Mouse (Mus musculus) liver (tissue): ENCODE data around the gene Irx5.

Experiments used
- DNase-seq: peaks from one replicate; pipeline ENCODE4 v3.0.0-alpha.2; 2020; ENCODE audit warnings: mixed read lengths

Gene Irx5

DNA sequence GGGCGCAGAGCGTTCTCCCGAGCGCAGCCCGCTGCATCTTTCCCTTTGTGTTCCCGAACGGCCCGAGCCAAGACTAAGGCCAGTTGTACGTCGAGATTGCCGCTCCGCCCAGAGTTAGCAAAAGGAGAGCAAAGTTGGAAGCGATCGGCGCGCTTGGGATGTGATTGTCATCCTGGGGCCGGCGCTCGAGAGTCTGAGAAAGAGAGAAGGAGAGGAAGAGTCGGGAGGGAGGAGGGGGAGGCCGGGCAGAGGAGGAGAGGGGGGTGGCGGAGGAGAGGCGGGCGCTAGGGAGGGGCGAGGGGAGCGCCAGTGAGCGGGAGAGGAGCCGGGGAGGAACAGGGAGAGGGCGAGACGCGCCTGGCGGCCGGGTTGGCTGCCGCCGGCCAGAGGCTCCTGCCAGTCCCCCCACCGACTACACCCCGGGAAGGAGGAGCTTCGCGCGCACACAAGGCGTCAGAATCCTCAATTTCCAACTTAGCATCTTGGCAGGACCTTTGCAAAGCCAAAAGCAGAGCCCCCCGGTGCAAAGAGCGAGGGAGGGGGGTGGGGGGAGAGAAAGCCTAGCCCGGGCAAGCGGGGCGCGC, at the start of gene Irx5:
Irx5 (plus strand) TSS at position 228 of the 584 bp plus-strand sequence.
- DNase-seq, result peak; percentile 66

DNA sequence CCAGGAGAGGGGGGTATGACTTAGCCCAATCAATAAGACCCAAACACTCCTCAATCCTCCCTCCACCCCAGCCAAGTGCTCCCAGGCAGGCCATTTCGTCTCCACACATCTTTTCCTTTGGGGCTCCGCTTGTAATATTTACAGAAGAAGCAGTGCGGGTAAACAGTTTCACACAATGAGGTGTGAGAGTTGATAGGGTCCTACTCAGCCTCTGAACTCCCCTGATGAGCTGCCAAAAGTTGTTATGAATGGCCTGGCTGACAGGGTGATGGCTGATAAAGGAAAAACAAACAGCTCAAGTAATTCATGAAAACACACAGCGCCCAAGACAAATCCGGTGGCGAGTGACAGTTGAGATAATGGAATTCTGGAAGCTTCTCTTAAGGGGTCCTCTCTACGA, 45.2 kb upstream of the Irx5 start:
- no peak for DNase-seq

DNA sequence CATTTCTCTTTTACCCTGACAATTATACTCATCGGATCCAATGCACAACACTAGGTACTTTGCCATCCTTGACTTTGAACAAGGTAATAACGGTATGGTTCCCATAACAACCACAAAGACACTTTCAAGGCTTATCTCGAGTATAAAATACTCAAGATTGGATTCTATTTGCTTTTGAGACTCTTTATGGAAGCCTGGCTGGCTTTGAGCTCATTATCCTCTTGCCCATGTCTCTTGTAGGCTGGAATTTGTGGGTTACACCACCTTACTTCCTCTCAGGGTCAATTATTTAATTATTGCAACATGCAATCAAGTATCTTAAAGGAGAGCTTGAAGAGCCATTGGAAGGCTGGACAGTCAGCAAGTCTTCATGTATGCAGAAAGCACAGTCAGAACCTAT, 43.7 kb upstream of the Irx5 start:
- DNase-seq, result no peak

DNA sequence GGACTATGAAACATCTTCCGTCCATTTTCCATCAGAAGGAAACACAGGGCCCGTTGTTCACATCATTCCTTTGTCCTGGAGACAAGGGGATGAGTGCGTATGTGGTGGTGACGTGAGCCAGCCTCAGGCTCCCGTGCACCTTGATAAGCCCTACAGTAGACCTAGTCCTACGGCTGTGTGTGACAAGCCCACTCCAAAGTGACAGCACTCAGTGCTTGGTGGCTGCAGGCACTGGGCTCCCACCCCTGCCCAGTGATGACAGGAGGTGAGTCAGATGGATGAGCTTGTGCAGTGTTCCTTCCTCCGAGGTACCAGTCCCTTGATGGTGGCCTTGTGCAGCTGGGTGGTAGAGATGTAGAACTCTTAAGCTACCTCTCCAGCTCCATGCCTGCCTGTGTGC, 33.7 kb upstream of the Irx5 start:
- no peak for DNase-seq

DNA sequence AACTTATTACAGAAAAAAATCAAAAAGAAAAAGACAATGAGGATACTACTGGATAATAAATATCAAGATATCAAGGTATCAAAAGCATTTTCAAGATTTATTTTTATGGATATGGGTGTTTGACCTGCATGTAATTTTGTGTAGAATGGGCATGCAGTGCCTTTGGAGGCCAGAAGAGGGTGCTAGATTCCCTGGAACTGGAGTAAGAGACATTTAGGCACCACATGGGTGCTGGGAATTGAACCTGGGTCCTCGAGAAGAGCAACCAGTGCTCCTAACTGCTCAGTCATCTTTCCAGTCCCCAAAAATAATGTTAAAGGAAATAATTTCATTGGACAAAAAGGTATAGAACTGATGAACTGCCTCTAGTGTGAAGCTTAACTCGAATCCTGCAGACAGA, 30.2 kb upstream of the Irx5 start:
- DNase-seq, result no peak

DNA sequence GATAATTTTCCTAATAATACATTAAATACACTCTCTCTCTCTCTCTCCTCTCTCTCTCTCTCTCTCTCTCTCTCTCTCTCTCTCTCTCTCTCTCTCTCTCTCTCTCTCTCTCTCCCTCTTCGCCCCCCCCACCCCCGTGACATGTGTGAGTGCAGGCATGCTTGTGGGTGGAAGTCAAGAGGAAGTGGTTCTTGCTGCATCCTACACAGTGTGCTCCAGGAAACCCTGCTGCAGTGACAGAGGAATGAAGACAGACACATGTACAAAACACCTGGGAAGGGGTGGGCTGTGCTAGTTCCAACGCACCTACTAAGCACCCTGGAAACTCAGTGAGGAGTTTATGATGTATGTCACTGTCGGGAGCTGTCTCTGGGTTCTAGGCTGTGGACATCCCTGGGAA, 28.2 kb upstream of the Irx5 start:
- DNase-seq, result no peak

DNA sequence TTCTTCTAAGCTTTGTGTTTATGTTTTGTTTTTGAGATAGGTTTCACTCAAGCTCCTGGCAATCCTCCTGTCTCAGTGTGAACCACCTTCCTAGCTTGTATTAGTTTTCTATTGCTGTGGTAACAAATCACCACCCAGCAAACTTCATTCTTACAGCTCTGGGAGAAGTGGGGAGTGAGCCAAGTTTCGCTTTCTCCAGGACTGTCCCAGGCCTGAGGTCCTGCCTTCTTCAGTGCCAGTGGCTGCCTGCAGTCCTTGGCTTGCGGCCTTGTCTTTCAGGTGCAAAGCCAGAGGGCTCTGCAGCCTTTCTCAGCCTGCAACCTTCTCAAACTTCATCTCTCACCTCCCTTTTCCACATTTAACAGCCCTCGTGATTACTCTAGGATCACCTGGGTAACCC, 25.6 kb upstream of the Irx5 start:
- DNase-seq, result no peak

DNA sequence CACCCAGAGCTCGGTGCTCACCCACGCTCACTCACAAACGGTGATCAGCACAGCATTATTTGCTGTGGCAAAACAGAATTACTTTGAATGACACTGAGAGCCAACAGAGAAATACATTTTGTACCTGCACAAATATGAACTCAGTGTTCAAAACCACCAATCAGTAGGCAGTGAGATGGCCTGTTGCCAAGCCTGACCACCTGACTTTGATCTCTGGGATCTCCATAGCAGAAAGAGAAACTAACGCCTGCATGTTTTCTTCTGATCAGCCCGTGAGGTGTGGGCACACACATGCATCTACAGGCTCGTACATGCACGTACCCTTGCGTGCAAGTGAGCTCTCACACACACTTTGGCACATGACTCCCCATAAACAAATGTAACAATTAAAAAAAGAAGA, 24.0 kb upstream of the Irx5 start:
- no peak for DNase-seq

DNA sequence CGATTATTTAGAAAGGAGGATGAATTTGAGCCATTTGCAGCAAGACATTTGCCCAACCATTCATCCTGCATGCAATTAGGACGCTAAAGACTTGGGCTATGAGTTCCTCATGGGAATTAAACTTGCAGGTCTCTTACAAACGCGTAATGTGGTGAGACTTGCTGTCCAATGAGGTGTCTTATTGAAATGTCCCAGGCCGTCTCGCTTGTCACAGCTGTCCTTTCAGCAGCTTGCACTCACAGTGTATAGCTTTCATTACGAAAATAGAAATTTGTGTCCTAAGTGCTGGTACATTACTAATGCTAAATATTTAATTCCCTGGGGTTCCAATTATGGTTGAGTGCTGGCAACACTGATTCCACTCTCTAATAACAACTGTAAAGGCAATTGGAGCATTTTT, 22.3 kb upstream of the Irx5 start:
- no peak for DNase-seq

DNA sequence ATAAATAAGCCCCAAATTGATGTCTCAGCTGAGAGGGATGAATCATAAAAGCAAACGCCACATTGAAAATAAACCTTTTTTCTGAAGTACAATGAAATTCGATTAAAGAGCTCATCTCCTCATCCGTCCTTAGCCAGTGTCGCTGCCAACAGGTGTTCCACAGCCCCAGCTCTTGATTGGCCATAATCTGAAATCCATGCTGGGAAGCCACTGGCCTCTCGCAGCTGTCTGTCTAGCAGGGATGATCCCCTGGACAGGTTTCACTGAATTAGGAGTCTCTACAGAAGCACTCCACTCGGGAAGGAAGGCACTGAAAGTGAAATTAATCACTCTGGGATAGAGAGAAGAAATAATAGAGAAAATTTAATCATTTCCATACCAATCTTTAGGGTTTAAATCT, 21.4 kb upstream of the Irx5 start:
- DNase-seq, result no peak

DNA sequence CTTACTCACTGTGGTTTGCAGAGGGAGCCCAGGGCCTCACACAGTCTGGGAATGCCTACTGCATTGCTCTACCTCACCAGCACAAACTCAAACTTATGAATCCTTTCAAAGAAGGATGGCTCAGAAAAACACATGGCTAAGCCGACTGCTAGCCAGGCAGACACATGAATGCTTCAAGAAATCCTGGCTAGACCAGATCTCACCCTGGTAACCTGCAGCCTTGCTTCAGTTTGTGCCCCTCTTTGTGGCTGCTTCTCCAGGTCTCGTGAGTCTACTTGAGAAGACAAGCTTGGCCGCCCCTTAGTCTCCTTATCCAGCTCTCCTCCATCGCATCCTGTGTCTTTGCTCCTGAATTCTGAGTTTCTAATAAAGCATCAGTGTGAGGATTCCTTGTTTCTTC, 13.9 kb upstream of the Irx5 start:
- no peak for DNase-seq

DNA sequence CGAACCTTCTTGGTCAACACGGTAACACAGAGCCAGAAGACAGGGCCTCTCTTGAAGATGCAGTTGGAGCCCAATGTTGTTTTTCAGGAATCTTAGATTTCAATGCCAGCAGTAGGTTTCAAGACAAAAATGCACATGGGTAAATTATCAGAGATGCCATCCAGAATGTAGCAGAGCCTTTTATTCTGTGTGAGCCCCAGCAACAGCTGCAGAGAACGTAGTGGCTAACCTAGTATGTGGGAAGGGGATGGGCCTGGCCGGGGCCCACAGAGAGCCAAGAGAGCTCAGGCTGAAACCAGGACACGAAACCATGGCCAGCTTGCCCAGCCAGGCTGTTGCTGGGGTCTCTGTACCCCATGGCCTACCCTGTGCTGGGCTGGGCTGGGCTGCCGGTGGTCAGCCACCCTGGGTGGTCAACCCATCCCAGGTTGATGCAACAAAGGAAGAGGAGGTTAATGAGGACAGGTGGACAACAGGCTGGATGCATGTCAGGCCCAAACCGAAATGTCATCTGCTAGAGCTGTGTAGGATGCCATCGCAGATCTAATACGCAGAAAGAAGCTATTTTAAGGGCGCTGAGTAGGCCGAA, 7.4 kb upstream of the Irx5 start:
- DNase-seq, result no peak

DNA sequence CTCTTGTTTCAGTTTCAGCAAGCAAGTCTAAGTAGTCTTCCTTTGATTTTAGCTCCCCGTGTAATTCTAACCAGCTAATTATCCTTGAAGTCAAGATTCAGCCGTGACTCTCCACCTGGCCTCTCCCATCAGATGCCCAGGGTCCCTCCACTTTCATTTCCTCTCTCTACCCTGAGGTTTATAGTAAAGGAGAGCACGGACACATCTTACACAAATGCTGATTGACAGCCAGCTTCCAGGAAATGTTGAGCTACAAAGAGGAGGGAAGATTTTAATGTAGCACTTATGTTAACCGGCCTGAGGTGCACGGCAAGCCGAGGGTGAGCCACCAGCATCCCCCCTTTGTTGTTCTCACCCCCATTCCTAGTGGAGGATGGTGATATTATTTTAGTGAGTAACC, 4.0 kb upstream of the Irx5 start:
- no peak for DNase-seq

DNA sequence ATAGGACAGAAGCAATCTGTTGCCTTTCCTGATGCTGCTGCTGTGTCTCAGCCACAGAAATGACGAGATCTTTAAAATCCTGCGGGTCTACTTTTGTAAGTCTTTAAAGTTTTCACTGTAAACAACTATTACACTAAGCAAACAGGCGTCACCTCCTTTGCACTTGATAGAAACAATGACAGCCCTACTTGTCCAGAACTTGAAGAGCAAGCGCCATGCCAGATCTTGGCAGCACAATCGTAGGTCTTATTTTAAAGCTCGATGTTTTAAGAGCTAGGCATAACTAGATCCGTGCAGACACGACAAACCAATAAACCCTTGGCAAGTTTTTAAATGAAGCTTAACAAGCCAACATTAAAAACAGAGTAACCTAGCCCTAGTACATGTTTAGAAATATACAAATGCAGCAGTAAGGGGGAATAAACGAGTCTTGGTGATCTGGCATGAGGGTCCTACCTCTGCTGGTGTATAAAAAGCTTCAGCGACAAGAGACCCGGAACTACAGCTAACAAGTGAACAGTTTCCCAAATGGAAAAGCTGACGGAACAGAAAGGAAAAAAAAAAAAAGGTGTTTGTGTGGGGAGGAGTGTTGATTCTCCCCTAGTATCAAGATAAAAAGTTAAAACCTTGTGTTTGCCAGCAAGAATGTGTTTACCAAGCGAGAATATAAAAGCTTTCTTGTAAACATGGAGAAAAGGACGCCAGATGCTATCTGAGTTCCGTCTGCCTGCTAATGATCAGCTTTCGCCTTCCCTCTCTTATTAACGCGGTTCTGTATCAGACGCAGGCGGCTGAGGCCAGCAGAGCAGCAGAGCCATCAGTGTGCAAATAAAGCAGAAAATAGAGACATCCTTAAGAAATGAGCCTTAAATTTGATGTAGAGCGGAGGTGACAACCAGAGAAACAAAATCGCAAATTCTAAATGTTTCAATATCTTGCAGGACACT, 2.6 kb upstream of the Irx5 start:
- DNase-seq, result peak; percentile 30

DNA sequence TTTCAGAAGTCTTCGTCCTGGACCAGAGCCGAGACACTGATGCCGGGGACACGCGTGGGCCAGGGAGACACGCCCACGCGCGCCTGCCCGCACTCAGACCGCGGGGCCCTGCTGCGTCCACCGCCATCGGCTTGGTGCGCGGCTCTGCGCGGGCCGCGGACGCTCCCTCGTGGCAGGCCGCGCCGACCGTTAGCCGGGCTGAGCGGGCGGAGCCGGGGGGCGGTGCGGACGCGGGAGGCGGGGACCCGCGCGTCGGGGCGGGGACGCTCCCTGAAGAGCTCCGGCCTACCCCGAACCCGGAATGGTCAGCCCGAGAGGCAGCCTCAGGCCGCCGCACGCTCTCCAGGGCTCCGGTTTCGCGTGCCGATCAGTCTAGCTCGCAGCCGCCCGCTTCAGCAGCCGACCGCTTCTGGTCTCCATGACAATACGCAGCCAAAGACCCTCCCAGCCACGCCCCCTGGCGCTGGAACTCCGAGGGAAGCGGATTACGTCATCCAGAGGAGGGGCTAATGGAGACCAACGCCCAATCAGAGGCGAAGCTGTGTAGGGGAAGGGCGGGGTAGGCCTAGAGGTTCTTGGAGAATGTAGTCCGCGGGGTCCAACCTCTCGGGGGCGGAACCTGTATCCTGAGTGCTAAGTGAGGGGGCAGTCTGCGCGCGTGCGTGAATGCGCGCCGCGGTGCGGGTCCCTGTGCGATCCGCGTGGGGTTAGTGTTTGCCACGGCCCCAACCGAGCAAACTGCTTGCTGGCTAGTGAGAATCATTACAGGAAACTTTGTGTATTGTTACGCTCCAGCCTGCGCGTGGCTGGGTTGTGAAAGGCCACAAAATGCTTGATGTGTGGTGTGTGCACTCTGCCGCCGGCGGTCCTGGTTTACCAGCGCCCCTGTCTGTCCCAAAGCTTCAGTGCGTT, 1.5 kb upstream of the Irx5 start:
- DNase-seq, result peak; percentile 96

DNA sequence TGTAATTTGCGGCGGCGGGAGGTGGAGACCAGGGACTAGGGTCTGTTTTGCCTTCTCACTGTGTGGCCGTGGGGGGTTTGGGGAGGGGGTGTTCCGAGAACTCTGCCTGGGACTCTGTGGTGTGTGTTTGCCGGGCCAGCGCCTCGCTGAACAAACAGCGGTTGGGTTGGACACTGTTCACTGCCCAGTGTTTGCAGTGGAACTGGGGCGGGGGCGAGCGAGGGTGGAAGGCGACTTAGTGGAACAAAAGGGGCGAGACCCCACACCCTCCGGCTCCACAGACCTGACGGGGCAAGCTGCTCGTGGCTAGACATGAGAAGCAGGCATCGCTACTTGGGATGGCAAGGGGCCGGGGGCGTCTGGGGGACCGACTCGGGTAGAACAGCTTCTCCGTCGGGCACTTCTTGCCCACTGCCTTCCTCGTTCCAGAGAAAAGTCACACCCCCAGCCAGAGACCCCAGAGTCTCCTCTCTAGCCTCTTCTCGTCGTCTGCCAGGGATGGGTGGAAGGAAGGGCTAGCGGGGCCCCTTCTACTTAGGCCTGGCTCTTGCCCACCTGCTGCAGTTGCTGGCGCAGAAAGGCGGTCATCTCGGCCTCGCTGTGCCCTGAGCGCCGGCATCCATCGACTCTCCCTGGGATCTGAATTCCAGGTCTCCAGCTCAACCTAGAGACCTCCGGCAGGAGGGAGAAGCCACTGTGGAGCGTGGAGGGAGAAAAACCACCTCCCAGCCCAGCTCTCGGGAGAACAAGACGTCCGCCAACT, 631 bp upstream of the Irx5 start:
- no peak for DNase-seq

DNA sequence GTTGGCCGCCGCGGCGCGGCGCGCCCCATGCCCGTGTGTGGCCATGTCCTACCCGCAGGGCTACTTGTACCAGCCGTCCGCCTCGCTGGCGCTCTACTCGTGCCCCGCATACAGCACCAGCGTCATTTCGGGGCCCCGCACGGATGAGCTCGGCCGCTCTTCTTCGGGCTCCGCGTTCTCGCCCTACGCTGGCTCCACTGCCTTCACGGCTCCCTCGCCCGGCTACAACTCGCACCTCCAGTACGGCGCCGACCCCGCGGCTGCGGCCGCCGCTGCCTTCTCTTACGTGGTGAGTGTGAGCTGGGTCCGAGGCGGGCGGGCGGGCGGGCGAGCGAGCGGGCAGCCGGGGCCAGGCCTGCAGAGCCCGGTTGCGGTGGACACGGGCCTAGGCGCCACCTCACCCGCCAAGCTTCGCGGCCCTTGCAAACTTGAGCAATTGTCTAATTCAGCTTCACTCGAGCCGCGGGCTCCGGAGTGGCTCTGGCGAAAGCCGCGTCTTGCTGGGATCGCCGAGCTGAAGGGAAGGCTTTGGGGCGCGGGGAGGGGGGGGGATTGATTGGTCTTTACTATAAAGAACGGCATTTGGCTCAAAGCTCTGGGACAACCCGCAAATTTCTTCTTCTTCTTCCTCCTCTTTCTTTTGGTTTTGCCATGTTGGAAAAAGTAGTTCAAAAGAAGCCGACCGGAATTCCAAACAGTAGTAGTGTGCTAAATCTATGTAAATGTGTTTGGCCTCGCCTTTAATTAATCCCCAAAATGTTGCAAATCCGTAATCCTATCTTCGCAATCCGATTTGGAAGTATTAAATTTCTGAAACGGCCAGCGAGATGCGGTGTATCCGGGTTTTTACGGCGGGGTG, 945 bp downstream of the Irx5 start:
- DNase-seq, result peak; percentile 8

DNA sequence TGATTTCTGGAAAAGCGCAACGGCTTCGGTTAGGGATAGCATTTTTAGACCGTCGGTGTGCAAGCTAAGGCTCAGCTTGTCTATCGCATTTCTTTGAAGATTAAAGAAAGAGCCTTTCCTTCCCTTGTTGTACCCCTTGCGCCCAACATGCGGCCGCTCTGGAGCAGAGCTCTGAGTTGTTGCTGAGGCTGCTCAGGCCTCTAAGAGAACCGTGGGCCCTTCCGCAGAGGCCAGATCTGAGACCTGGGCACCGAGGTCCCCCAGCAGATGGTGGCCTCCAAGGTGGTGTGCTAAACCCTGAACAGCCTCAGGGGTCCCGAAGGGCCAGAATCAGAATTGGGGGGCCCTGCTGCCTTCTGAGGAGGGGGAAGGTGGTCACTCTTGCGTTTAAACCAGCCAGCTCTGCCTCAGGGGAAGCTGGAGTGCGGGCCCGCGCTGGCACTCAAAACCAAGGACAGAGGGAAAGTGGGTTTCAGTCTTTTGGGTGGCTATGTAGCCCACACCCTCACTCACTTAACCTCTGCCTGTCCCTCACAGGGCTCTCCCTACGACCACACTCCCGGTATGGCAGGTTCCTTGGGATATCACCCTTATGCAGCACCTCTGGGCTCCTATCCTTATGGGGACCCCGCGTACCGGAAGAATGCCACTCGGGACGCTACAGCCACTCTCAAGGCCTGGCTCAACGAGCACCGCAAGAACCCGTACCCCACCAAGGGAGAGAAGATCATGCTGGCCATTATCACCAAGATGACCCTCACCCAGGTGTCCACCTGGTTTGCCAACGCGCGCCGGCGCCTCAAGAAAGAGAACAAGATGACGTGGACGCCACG, 1.8 kb downstream of the Irx5 start:
- DNase-seq, result no peak

DNA sequence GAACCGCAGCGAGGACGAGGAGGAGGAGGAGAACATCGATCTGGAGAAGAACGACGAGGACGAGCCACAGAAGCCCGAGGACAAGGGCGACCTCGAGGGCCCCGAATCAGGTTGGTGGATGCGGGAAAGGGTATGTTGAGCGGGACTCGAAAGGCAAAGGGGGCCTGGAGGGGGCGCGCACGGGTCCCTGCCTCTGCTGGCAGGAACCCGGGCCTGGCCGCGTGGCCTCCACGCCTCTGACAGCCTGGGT, 2.3 kb downstream of the Irx5 start:
- DNase-seq, result peak; percentile 14

DNA sequence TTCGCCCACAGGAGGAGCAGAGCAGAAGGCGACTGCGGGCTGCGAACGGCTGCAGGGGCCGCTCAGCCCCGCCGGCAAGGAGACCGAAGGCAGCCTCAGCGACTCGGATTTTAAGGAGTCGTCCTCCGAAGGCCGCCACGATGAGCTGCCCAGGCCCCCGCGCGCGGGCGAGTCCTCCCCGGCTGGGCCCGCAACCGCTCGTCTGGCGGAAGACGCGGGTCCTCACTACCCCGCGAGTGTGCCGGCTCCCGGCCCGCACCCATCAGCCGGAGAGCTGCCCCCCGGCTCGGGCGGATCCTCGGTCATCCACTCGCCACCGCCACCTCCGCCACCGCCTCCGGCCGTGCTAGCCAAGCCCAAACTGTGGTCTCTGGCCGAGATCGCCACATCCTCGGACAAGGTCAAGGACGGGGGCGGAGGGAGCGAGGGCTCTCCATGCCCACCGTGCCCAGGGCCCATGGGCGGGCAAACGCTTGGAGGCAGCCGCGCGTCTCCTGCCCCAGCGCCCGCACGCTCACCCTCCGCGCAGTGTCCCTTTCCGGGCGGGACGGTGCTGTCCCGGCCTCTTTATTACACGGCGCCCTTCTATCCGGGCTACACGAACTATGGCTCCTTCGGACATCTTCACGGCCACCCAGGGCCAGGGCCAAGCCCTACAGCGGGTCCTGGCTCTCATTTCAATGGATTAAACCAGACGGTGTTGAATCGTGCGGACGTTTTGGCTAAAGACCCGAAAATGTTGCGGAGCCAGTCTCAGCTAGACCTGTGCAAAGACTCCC, 2.8 kb downstream of the Irx5 start:
- no peak for DNase-seq
